Mouse (Mus musculus): ENCODE results near the gene Mms19. TPM values are rescaled to one million over a fixed set of nuclear protein-coding genes. Genes with fewer than 3 reads are reported as not detected.
A peak's percentile ranks its signal among the peaks of the same experiment; 100 is the strongest.

The Mms19 gene
- total RNA-seq (2021), result 10 to 100 TPM; 20.5 to 29.1 TPM
- long read RNA-seq, experiment 1, full-length matches to known transcripts, result 3 of 19 reads
- long read RNA-seq, experiment 1, partial matches to known transcripts, result 5 of 19 reads
- long read RNA-seq, experiment 1, other reads (novel, unspliced or antisense), result 11 of 19 reads
- long read RNA-seq, experiment 2, full-length matches to known transcripts, result 3 of 20 reads
- long read RNA-seq, experiment 2, partial matches to known transcripts, result 5 of 20 reads
- long read RNA-seq, experiment 2, other reads (novel, unspliced or antisense), result 12 of 20 reads

DNA sequence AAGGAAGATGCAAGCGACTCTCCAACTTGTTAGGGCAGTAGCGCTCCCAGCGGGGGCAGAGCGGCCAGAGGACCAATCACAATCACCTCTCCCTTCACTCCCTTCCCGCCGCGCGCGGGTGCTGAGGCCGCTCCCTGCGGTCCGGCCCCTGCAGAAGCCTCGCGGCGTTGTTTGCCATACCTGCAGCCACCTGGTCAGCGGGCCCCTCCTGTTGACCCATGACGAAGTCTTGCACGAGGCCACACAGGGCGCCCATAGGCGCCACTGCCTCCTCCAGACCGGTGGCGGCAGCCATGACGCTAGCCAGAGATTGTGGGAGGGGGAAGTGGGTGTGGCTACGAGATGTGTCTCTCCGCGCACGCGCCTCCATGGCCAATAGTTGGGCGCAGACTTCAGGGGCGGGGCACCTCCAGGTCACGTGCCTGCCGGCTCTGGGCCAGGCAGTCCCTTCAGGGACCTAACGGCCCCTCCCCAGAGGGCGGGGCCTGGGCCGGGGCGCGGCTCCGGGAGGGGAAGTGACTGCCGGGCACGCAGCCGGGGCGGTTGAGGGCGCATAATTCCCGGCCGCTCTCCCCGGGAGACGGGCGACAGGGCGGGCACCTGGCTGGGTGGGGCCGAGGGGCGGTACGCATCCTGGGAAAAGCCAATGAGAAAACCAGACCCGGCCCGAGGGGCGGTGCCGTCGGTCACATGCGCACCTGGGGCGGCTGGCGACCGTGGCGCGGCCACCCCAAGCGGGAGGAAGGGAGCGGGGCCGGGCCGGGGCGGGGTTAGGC, at the start of gene Mms19:
Gene Mms19 (minus strand): TSS at position 339 of the 776 bp plus-strand sequence.
- DNase-seq (ENCODE audit: low spot score in 2 of 2), result peak; percentile 96 to 98

DNA sequence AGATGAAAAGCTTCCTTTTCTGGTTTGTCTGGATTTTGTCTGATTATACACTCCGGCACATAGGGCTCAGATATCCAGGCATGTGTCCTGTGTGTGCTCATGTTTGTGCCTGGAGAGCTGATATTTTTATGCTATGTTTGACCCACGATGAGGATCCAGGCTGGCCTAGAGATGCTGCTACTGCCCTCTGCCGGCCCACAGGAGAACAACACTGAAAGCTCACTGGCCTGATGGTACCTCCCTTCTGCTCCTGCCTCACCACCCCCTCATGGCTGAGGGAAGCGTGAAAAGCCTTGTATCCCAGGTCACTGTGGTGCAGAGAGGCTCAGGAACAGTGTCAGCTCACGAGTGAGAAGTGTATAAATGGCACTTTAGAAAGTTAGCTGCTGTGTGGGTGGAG, 45.2 kb upstream of the Mms19 start:
- peak; percentile 59 to 81 for DNase-seq (ENCODE audit: low spot score in 2 of 2)

DNA sequence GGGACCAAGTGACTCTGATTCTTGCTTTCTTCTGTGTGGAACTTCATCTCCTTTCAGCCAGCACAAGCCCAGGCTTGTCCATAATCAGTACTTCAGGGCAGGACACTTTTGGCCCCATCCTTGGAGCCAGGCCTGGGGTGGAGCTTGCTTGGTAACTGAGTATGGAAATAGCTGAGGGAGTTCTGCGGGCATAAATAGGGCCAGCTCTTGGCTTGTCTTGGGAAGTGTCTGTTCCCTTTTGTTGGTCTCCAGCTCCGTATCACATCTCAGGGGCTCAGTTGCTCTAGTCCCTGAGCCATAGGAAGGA, 41.5 kb upstream of the Mms19 start:
- DNase-seq (ENCODE audit: low spot score in 2 of 2), result no peak

DNA sequence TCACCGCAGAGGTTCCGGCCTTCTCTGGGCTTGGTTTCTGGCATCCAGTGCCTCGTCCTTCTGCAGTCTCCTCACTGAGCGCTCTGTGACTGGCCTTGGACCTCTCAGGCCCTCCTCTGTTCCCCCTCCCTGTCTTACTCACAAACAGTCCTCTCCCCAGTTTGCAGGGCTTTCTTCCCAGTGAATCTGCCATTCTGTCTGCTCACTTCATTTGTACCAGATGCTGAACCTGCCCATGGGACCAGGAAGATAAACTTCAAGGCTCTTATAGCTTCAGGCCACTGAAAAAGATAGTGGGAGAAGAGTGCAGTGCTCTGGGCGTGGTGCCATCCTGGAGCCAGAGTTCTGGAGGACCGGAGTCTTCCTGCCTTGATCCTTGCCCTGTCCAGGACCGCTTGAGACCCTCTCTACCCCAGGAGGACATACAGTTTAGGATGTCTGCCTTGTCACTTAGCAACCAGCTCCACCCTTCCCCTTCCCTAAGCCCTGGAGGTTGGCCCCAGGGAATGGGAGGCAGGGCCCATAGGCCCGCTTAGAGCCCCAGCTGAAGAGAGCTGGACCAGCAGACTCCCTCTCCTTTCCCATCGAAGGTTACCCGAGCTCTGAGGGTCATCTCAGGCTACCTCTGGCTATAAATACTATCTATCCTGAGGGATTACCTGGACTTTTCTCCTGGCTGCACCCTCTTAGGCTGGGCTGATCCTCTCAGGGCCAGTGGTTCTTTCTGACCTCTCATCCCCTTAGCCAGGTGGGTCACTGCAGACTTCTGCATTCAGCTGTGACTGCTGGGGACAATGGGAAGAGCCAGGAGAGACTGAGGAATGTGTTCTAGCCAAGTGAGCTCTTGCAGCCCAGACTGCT, 41.0 kb upstream of the Mms19 start:
- DNase-seq (ENCODE audit: low spot score in 2 of 2), result no peak

DNA sequence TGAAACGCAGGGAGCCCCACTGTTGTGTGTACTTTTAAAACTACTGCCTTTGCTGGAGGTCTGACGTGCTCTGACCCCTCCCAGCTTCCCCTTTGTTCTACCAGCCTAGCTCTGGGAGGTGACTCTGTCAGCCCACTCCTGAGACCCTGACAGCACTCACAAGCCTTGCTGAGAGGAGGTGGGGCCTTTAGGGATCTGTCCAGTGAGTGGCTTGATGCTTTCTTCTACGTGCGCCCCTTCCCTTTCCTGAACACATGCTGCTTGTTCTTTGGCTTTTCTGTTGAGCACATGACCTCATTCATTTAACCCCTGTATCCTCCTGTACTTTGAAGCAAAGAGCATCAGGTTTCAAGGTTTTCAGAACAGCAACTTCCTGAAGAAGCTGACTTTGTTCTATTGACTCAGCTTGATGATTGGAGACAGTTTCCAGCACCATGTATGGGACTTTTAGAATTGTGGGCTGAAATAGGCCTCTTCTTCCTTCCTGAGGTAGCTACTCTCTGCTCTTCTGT, 38.1 kb upstream of the Mms19 start:
- DNase-seq (ENCODE audit: low spot score in 2 of 2), result no peak

DNA sequence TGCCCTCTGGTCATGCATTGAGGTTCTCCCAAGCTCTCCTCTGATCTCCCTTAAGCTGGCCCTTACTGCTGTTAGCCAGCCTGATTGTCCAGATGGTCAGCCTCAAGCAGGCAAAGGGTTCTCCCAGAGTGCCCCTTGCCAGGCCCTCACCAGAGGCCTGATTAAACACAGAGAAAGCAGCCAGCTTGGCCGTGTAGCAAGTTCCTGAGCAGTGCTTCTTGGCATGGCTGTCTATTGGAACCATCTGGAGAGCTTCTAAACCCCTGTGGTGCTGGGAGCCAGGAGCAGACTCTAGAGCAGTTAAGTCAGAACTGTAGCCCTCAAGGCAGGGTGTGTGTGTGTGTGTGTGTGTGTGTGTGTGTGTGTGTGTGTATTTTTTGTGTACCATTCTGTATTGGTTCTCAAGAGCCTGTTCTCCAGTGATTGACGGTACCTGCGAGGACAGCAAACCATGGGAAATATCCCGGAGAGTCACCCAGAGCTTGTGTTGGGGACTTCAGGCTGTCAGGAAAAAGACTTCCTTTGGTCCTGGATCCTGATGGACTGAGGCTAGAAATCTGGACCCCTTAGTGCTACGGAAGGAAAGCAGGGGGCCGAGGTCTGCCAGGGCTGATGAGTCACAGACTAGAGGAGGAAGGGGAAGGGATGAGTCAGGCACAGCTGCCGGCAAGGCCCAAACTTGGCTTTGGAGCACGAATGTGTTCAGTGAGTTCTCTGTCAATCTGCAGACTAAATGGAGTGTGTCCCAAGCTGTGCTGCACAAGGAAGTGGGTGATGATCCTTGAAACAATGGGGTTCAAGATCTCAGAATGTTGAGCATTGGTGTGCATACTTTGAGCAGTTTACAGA, 36.7 kb upstream of the Mms19 start:
- peak in 1 of 2 experiments; percentile 74 for DNase-seq (ENCODE audit: low spot score in 2 of 2)

DNA sequence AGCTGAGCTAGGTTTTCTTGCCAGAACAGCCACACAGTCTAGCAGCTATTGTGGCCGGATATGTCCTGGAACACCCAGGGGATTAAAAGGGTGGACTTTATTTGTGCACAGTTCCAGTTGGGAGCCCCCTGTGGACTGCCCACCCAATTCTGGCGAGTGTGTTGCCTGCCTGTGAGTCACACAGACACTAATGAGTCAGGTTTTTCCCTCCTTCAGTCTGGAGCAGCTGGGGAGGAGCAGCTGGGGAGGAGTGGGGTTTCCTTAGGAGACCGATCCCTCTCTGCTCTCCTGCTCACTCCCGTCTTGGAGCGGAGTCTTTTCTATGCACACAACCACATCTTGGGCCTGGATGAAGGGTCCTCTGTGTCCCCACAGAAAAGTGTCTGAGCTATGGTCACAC, 35.9 kb upstream of the Mms19 start:
- DNase-seq (ENCODE audit: low spot score in 2 of 2), result no peak

DNA sequence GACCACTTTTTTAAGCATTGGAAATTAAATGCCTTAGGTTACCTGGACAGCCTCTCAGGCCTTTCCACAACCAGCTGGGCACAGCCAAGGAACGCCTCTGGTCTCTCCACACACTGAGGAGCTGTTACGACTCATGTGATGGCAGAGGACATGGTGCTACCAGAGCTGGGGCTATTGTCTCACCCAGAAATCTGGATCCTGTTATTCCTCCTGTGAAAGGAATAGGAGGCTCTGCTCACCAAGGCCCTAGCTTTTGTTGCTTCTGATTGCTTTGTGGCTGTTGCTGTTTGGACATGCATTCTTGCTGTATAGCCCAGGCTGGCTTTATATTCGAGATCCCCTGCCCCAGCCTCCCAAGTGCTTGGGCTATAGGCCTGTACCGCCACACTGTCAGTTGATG, 35.3 kb upstream of the Mms19 start:
- no peak for DNase-seq (ENCODE audit: low spot score in 2 of 2)

DNA sequence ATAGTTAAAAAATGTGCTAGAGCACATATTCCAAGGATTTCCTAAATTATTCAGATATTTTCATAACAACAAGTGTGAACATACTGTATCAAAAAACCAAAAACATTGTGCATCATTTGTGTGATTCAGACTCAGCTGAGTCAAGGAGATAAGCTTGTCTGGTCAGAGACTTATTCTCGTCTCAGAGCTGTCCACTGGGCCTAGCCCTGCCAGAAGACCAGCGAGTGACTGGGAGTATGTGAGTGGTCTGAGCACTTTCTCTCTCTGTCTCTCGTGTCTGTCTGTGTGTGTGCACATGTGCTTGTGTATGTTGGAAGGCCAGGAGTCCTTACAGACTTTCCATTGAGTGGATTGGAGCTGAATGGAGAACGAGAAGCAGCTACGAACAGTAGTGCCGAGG, 34.0 kb upstream of the Mms19 start:
- no peak for DNase-seq (ENCODE audit: low spot score in 2 of 2)

DNA sequence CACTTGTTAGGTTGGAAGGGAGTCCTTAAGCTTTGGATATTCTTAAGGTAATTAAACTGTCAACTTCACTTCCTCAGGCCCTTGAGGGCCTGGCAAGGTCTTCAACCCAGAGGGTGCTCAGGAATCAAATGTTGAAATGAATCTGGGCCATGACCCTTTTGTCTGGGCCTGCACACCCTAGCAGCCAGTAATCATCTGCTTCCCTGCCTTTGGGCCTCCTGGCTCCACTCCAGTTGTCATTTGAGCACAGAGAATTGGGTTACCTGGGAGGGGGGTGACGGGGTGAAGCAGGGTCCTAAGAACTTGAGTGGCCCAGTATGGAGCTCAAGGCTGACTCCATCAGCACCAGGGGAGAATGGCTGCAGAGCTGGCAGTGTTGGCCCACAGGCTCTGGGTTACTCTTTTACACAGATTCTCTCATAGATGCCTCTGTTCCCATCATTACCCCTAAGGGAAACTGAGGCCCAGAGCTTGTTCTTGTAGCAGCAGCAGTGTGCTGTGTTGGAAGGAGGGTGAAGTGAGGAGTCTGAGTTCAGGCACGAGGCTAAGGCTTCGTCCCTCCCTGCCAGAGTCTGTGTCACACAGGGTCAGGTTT, 33.4 kb upstream of the Mms19 start:
- no peak for DNase-seq (ENCODE audit: low spot score in 2 of 2)

DNA sequence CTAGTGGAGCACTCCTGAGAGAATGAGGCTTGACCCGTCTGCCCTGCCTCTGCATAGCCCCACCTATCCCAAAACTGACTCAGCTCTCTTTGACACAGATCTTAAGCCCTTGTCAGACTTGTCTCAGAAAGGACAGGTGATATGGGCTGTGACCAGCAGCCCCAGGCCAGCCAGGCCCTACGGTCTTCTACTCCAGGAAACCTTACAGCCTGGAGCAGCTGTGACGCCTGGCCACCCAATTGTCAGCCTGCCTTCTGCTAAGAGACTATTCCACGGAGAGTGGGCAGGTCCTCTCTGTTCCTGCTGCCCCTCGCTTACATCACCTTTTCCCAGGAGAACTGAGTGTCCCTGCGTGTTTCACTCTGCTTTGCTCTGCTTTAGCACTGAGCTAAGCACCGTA, 30.2 kb upstream of the Mms19 start:
- no peak for DNase-seq (ENCODE audit: low spot score in 2 of 2)

DNA sequence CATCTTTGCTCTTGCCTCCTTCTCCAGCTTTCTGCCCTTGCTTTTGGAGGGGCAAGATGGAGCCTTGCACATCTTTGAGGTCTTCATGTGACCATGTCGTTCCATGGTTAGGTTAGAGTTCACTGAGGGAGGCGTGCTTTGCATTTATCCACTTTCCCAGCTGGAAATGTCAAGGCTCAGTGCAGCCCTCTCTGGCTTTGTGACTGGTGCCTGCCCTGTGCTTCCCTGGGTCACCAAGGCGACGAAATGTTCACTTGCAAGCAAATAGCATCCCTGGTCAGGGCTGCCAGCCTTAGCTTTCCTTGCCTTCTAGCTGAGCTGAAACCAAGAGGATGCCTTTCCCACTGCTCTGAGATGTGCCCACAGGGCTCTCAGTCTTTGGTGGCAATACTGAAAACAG, 29.5 kb upstream of the Mms19 start:
- DNase-seq (ENCODE audit: low spot score in 2 of 2), result no peak

DNA sequence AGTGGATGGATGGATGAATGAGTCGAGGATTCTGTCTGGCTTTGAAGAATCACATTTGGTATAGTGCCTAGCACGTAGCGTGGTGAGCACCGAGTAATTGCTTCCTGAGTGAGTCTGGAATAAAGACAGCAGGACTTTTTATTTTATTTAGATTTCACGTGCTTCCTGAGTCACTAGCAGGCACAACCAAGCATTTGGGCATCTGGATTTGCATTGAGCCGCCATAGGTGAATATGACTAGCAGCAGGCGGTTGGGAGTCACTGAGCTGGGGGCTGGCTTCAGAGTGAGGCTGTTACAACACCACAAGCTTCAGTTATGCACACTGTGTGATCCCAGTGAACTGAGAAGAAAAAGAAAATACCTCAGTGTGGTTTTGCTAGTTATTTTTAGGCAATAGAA, 28.1 kb upstream of the Mms19 start:
- DNase-seq (ENCODE audit: low spot score in 2 of 2), result no peak

DNA sequence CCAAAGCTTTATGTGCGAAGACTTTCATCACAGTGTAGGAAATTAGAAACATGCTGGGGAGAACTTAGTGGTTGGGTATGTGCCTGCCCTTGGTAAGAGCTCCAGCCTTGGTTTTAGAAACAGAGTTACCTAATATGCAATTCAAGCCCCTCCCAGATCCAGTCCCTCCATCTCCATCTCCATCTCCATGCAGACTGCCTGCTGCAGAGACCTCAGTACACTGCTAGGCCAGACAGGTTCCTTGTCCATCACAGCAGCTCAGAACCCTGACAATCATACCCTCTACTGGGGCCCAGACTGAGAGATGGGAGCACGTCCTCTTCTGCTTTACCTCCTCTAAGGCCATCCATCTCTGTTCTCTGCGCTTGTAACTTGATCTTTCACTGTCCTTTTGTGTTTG, 27.6 kb upstream of the Mms19 start:
- DNase-seq (ENCODE audit: low spot score in 2 of 2), result no peak

DNA sequence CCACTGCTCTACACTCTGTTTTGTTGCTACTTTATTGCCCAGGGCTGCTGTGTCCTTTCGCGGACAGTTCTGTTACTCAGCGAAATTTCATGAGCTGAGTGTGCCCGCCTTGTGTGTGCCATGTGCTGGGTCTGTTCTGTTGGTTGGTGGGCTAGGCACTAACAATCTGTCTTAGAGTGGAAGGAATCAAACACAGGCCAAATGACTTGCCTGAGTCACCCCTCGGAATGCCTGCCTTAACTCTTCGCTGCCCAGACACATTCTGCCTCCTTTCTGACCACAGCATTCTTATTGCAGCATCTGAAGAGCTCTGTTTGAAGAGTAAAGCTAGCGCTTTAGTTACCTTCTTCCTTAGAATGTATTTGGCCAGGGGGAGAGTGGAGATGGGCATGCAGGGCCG, 25.6 kb upstream of the Mms19 start:
- DNase-seq (ENCODE audit: low spot score in 2 of 2), result no peak

DNA sequence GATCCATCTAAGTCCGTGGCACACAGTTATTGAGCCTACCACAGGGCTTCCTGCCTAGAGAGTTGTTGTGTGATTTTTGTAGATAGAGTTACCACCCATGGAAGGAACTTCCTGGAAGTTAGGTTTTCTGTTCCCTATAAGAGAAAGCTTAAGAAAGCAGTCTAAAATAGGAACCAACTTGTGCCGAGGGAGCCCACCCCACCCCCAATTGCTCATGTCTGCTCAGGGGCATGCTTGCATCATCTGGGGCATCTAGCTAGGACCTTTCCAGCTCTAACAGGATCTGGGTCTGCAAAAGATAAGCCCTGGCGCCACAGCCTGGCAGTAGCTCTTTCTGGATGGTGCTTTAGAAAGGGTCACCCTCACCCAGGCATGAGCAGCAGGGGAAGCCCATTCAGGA, 24.7 kb upstream of the Mms19 start:
- DNase-seq (ENCODE audit: low spot score in 2 of 2), result no peak

DNA sequence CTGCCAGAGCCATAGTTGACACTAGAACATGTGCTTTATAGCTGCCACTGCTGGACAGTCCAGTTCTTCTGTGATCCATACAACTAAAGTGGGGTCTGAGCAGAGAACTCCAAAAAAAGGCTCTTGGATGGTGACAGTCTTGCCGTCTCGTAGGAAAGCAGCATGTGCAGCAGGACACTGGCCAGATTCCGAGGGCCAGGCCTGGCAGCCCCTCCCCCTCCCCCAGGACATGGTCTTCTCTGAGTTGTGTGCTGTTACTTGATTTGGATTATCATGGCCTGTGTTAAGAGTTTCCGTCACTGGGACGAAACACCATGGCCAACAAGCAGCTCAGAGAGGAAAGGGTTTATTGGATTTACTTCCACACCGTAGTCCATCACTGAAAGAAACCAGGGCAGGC, 23.3 kb upstream of the Mms19 start:
- no peak for DNase-seq (ENCODE audit: low spot score in 2 of 2)

DNA sequence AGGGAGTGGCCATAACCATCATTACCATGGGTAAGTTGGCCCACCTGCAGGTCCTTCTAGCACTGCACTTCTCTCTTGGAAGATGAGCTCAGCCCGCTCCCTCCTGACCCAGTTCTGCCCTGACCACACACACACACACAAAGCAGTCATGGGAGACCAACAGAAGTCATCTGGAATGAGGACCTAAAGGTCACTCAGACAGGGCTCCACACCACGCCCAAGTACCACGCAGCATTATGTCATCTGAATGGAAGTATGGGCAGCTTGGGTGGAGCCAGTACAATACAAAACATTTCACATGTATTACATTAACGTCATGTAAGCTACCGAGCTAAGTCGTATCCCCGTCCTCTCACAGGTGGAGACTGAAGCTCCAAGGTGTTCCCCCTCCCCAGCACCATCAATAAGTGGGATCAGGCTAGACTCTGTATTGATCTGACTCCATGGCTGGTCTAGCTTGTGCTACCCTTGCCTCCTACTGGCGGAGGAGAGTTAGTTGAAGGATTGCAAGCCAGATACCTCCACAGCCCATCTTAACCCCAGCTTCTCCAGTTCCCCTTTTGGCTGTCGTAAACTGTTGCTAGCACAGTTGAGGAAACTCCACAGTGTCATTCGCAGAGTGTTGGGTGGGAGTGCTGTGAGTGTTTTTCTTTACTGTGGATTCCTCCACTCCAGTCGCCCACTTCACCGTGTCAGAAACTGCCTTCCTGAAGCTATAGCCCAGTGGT, 20.5 kb upstream of the Mms19 start:
- DNase-seq (ENCODE audit: low spot score in 2 of 2), result no peak

DNA sequence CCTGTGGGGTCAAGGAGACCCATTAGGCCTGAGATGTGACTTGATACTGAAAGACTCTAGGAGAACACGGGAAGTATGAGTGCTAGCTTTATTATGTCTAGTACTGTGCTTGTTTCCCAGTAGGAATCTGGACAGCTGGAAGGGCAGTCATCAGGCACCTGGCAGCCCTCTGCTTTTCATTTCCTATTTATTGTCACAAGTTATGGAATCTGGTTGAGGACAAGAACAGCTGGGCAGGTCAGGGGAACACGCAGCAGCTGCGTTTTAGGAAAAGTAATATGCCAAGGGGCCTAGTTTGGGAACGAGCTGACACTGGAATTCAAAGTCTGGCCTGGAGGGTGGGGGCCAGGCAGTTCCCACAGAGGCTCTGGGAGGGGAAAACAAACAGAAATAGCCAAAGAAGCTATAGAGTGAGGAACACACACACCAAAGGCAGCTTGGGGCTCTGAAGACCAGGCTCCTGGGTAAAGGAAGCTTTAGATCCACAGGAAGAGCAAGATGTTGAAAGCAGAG, 19.5 kb upstream of the Mms19 start:
- DNase-seq (ENCODE audit: low spot score in 2 of 2), result peak in 1 of 2 experiments; percentile 59
